Mouse (Mus musculus): ENCODE results near the gene Lipt1.

- no peak for TF ChIP-seq CTCF (IDR thresholded peaks at IDR 0.05; ENCODE audit: extremely low read depth, insufficient read depth, insufficient read length, insufficient replicate concordance)
- TF ChIP-seq POLR2A (IDR thresholded peaks at IDR 0.05; ENCODE audit: low read depth, low read length): no peak
These were observed 12.9 kb downstream of the Lipt1 start for GRCm38 (mm10) chr1:37884451-37884850.
